Mouse (Mus musculus) heart, embryonic 13.5 days (tissue): ENCODE measurements around the gene Taf1d. TPM values are rescaled to one million over a fixed set of nuclear protein-coding genes. Genes with fewer than 3 reads are reported as not detected.
"Not testable (repeated sequence)": the region's sequence is repeated elsewhere in the genome, so short reads cannot be mapped to it uniquely, and the experiment has no call there.

ENCODE experiments used
- ATAC-seq: fragments of 200-750 bp; cut with Nextera tagmentation; 2 replicates; pipeline ENCODE4 v1.8.0; 2017; ENCODE audit warnings: moderate TSS enrichment; ENCODE audit not compliant: insufficient number of reproducible peaks, low FRiP score, low TSS enrichment; ENCODE audit errors: extremely low read depth
- H3K27ac ChIP-seq: fragments of 300-500 bp; sonication (generic); replicated peaks from 2 replicates; pipeline ENCODE4 v1.5.1; 2015; ENCODE audit warnings: moderate library complexity, mild to moderate bottlenecking, inconsistent platforms
- H3K27me3 ChIP-seq: fragments of 300-500 bp; sonication (generic); replicated peaks from 2 replicates; pipeline ENCODE4 v1.6.1; 2015; ENCODE audit warnings: mild to moderate bottlenecking, inconsistent platforms
- H3K36me3 ChIP-seq: fragments of 300-500 bp; sonication (generic); 2 replicates; pipeline ENCODE4 v1.6.1; 2015; ENCODE audit warnings: mild to moderate bottlenecking, inconsistent platforms
- H3K4me1 ChIP-seq: fragments of 300-500 bp; sonication (generic); 2 replicates; pipeline ENCODE4 v1.6.1; 2015; ENCODE audit warnings: inconsistent platforms
- H3K4me2 ChIP-seq: fragments of 300-500 bp; sonication (generic); 2 replicates; pipeline ENCODE4 v1.6.1; 2015; ENCODE audit warnings: inconsistent platforms, mild to moderate bottlenecking, moderate library complexity
- H3K4me3 ChIP-seq: fragments of 300-500 bp; sonication (generic); 2 replicates; pipeline ENCODE4 v1.5.1; 2015; ENCODE audit warnings: moderate library complexity, mild to moderate bottlenecking, inconsistent platforms
- H3K9ac ChIP-seq: fragments of 300-500 bp; sonication (generic); 2 replicates; pipeline ENCODE4 v1.6.1; 2015; ENCODE audit warnings: inconsistent platforms, mild to moderate bottlenecking, moderate library complexity
- H3K9me3 ChIP-seq: fragments of 300-500 bp; sonication (generic); 2 replicates; pipeline ENCODE4 v1.6.1; 2016; ENCODE audit warnings: inconsistent platforms
- WGBS: fragments of 180-500 bp; shearing (Covaris S2); methylation state at CpG from one replicate; pipeline ENCODE4 v1.1.7; 2015; ENCODE audit warnings: mixed read lengths; 5-methylcytosine and 5-hydroxymethylcytosine counted together
- polyA plus RNA-seq: library from polyadenylated mRNA; unstranded; fragments of >200 nt; fragmentation: Nextera tagmentation; extraction: Ambion mirVana; gene quantifications from 2 replicates; pipeline ENCODE4 v1.2.1, GENCODE M21; 2015

Taf1d gene
- polyA plus RNA-seq, 1 experiment from 2014 or later, result 43.5 TPM

GRCm38 (mm10) chr9:15287846-15288245, 18.2 kb upstream of the Taf1d start:
- no peak for ATAC-seq
- Histone ChIP-seq H3K27ac (no peak overlapping the region), H3K9me3 (no peaks in the 10 kb centered on the region), H3K36me3 (peaks cover 36% of the 10 kb centered on the region), H3K9ac (no peak overlapping the region), H3K27me3 (no peaks in the 10 kb centered on the region), H3K4me3 (no peak overlapping the region), H3K4me1 (0 out of 2 replicates have a peak, but pooled peaks cover 4% of the 10 kb centered on the region), H3K4me2 (no peak overlapping the region)
- 53% methylated on average over 6 of the region's 6 CpGs for WGBS

DNA sequence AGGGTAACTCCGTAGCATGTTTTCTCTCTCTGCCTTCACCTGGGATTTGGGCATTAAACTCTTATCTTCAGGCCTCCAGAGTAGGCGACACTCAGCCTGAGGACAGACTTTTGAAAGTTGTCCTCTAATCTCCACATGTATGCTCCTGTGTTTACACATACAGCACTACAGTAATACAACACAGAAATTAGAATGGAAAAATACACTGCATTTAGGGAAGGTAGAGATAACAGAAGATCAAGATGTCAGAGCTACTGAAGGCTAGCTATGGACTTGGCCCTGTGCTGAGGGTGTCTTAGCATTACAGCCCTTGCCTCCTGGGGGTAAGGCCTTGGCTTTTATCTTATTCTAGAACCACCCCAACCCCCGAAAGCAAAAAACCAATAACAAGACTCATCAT, 17.6 kb upstream of the Taf1d start:
- Histone ChIP-seq H3K9ac (no peak overlapping the region), H3K27ac (no peak overlapping the region), H3K9me3 (no peaks in the 10 kb centered on the region), H3K4me3 (no peak overlapping the region), H3K4me2 (no peak overlapping the region), H3K27me3 (no peaks in the 10 kb centered on the region), H3K36me3 (peaks cover 42% of the 10 kb centered on the region), H3K4me1 (0 out of 2 replicates have a peak, but pooled peaks cover 4% of the 10 kb centered on the region)
- 75% methylated on average over 3 of the region's 3 CpGs for WGBS
- no peak for ATAC-seq

GRCm38 (mm10) chr9:15289251-15289650, 16.8 kb upstream of the Taf1d start:
- 0 out of 2 replicates have a peak, but pooled peaks cover 4% of the 10 kb centered on the region for H3K4me1 ChIP-seq
- H3K4me2 ChIP-seq, result no peak overlapping the region
- H3K27ac ChIP-seq, result no peak overlapping the region
- 59% methylated on average over 6 of the region's 6 CpGs for WGBS
- H3K9ac ChIP-seq, result no peak overlapping the region
- no peaks in the 10 kb centered on the region for H3K9me3 ChIP-seq
- H3K36me3 ChIP-seq, result peaks cover 40% of the 10 kb centered on the region
- H3K4me3 ChIP-seq, result no peak overlapping the region
- H3K27me3 ChIP-seq, result no peaks in the 10 kb centered on the region
- ATAC-seq, result no peak

- Histone ChIP-seq H3K36me3 (peaks cover 26% of the 10 kb centered on the region), H3K27me3 (no peaks in the 10 kb centered on the region), H3K9ac (no peak overlapping the region), H3K4me3 (no peak overlapping the region), H3K4me1 (no peaks in the 10 kb centered on the region), H3K9me3 (no peaks in the 10 kb centered on the region), H3K4me2 (no peak overlapping the region), H3K27ac (no peak overlapping the region)
- WGBS, result 82% methylated on average over 7 of the region's 7 CpGs
- no peak for ATAC-seq
Measured at GRCm38 (mm10) chr9:15297112-15297511, 8.9 kb upstream of the Taf1d start.

- Histone ChIP-seq H3K27me3 (no peaks in the 10 kb centered on the region), H3K9ac (no peak overlapping the region), H3K4me1 (no peaks in the 10 kb centered on the region), H3K9me3 (no peaks in the 10 kb centered on the region), H3K36me3 (peaks cover 16% of the 10 kb centered on the region; the same call in 1 of the 2 replicates), H3K4me3 (no peak overlapping the region), H3K4me2 (no peak overlapping the region), H3K27ac (no peak overlapping the region)
- no peak for ATAC-seq
- 52% methylated on average over 2 of the region's 2 CpGs for WGBS
Measured at GRCm38 (mm10) chr9:15298451-15298850, 7.6 kb upstream of the Taf1d start.

GRCm38 (mm10) chr9:15300056-15300455, 6.0 kb upstream of the Taf1d start:
- no peaks in the 10 kb centered on the region for H3K9me3 ChIP-seq
- peaks cover 2% of the 10 kb centered on the region; the same call in 1 of the 2 replicates for H3K4me1 ChIP-seq
- 87% methylated on average over 5 of the region's 5 CpGs for WGBS
- no peak for ATAC-seq
- H3K36me3 ChIP-seq, result peaks cover 14% of the 10 kb centered on the region; the same call in 1 of the 2 replicates
- H3K9ac ChIP-seq, result no peak overlapping the region
- no peak overlapping the region for H3K4me3 ChIP-seq
- no peak overlapping the region for H3K4me2 ChIP-seq
- no peak overlapping the region for H3K27ac ChIP-seq
- H3K27me3 ChIP-seq, result no peaks in the 10 kb centered on the region

DNA sequence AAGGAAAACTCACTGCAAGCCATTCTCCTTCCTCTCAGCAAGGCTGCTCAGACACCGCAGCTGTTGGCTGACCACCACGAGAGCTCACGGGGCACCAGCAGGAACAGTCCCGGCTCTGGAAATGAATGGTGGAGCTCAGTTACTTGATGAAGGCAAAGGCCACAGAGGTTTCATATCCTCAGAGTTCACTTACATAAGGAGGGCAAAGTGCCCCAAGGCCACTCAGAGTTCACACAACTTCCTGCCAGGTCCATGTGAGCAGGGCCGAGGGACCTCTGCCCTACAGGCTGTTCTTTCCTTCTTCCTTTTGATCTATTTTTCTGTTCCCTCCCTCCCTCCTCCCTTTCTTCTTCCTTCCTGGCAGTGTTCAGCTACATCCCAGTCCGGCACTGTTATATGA, 4.6 kb upstream of the Taf1d start:
- 59% methylated on average over 6 of the region's 6 CpGs for WGBS
- Histone ChIP-seq H3K9me3 (no peaks in the 10 kb centered on the region), H3K4me2 (peak overlapping the region; percentile 34), H3K27me3 (no peaks in the 10 kb centered on the region), H3K36me3 (peaks cover 9% of the 10 kb centered on the region; the same call in 1 of the 2 replicates), H3K27ac (peak overlapping the region; percentile 70), H3K4me1 (peaks cover 8% of the 10 kb centered on the region), H3K9ac (peak overlapping the region; percentile 34; the same call in 1 of the 2 replicates), H3K4me3 (0 out of 2 replicates have a peak overlapping the region, but pooled peaks have one; percentile 1)
- ATAC-seq, result no peak

GRCm38 (mm10) chr9:15302006-15302405, 4.0 kb upstream of the Taf1d start:
- WGBS, result 83% methylated on average over 6 of the region's 6 CpGs
- not testable (repeated sequence) for H3K4me2 ChIP-seq, ATAC-seq, H3K36me3 ChIP-seq, H3K9ac ChIP-seq, H3K27me3 ChIP-seq, H3K4me3 ChIP-seq, H3K9me3 ChIP-seq
- peak overlapping the region; percentile 70; the same call in 1 of the 2 replicates for H3K27ac ChIP-seq
- H3K4me1 ChIP-seq, result peaks cover 12% of the 10 kb centered on the region

GRCm38 (mm10) chr9:15302881-15303280, 3.1 kb upstream of the Taf1d start:
- Histone ChIP-seq H3K4me1 (peaks cover 21% of the 10 kb centered on the region), H3K36me3 (peaks cover 7% of the 10 kb centered on the region), H3K4me2 (no peak overlapping the region), H3K27ac (no peak overlapping the region), H3K4me3 (no peak overlapping the region), H3K27me3 (no peaks in the 10 kb centered on the region), H3K9me3 (no peaks in the 10 kb centered on the region), H3K9ac (no peak overlapping the region)
- 69% methylated on average over 2 of the region's 2 CpGs for WGBS
- ATAC-seq, result no peak

- Histone ChIP-seq H3K27me3 (no peaks in the 10 kb centered on the region), H3K4me3 (peak within 1 kb of the TSS; percentile 68), H3K27ac (peak within 1 kb of the TSS; percentile 89), H3K4me1 (peaks cover 38% of the 10 kb centered on the region), H3K36me3 (peaks cover 43% of the 10 kb centered on the region), H3K4me2 (peak within 1 kb of the TSS; percentile 82), H3K9me3 (no peaks in the 10 kb centered on the region), H3K9ac (peak within 1 kb of the TSS; percentile 90)
- peak; percentile 26 for ATAC-seq
- under 1% methylated on average over 35 of the region's 35 CpGs for WGBS
Measured at GRCm38 (mm10) chr9:15306398-15307119, 545 bp downstream of the Taf1d start, which contains the start of gene 4931406C07Rik. Gene 4931406C07Rik, minus strand, starts transcription at chr9:15306448.

DNA sequence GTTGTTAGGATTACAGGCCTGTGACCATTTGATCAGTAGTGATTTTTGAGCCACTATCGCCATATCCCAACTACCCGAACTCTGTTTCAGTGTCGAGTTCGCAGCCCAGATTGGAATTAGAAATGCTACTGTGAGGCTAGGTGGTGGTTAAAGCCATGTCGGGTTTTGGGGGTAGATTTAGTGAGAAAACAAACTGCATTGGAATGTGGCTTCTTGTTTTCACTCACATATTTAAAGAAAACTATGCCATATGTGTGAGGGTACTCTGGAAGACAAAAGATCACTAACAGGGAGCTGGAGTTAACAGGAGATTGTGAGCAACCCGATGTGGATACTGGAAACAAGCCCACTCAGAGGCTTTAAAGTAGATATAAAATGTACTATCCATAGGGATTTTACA, 1.2 kb downstream of the Taf1d start:
- Histone ChIP-seq H3K36me3 (peaks cover 50% of the 10 kb centered on the region), H3K4me2 (peak overlapping the region; percentile 82), H3K9me3 (no peaks in the 10 kb centered on the region), H3K27ac (peak overlapping the region; percentile 89), H3K4me3 (peak overlapping the region; percentile 68), H3K4me1 (peaks cover 38% of the 10 kb centered on the region), H3K27me3 (no peaks in the 10 kb centered on the region), H3K9ac (peak overlapping the region; percentile 90)
- ATAC-seq, result no peak
- 3% methylated on average over 6 of the region's 6 CpGs for WGBS

GRCm38 (mm10) chr9:15308254-15308653, 2.2 kb downstream of the Taf1d start:
- 48% methylated on average over 2 of the region's 2 CpGs for WGBS
- Histone ChIP-seq H3K9me3 (no peaks in the 10 kb centered on the region), H3K27ac (no peak overlapping the region), H3K4me1 (peaks cover 38% of the 10 kb centered on the region), H3K27me3 (no peaks in the 10 kb centered on the region), H3K4me2 (peak overlapping the region; percentile 82), H3K4me3 (no peak overlapping the region), H3K9ac (peak overlapping the region; percentile 58; the same call in 1 of the 2 replicates), H3K36me3 (peaks cover 60% of the 10 kb centered on the region)
- ATAC-seq, result no peak
